9 mouse cellular contexts compared by ENCODE assay signal in genomic region chr13:95805469-95806166, GRCm38 (mm10).
DNase-seq lines count a peak whose midpoint lies in the region; ATAC-seq lines count a peak whose summit lies in the region.
"Had no signal": no experiment of that assay in that cellular context is flagged by ENCODE, and none has a peak within 500 bp of the region (broad histone marks: within the 10 kb centered on the region; RNA-seq: fewer than 3 reads in every experiment).

No protein-coding gene starts in this region.

- H3K36me3 ChIP-seq in embryonic facial prominence, embryonic 14.5 days (ENCODE audit: control insufficient read depth, insufficient read depth, low read length) = no peaks in the 10 kb centered on the region
- no peaks in the 10 kb centered on the region for H3K36me3 ChIP-seq in kidney, embryonic 14.5 days (ENCODE audit: control insufficient read depth, insufficient read depth, low read length)

- no peak overlapping the region for H3K27ac ChIP-seq in embryonic facial prominence, embryonic 14.5 days (replicated peaks; ENCODE audit: low read depth, low read length)
- no peak overlapping the region for H3K27ac ChIP-seq in kidney, embryonic 14.5 days (ENCODE audit: low read depth, low read length)

- H3K4me1 ChIP-seq in embryonic facial prominence, embryonic 14.5 days (ENCODE audit: control insufficient read depth, insufficient read depth, low read length) = peaks cover 15% of the 10 kb centered on the region
- H3K4me1 ChIP-seq in kidney, embryonic 14.5 days (ENCODE audit: control insufficient read depth, insufficient read depth, low read length) = no peaks in the 10 kb centered on the region

- no peaks in the 10 kb centered on the region for H3K27me3 ChIP-seq in embryonic facial prominence, embryonic 14.5 days (replicated peaks; ENCODE audit: control insufficient read depth, insufficient read depth, low read length)
- H3K27me3 ChIP-seq in kidney, embryonic 14.5 days (ENCODE audit: control insufficient read depth, insufficient read depth, low read length) = no peaks in the 10 kb centered on the region

- no peak for ATAC-seq in embryonic facial prominence, embryonic 14.5 days (ENCODE audit: low read depth)
- peak; percentile 49; the same call in 1 of the 2 replicates for ATAC-seq in kidney, embryonic 14.5 days (ENCODE audit: low FRiP score, low TSS enrichment)

- no peak overlapping the region for H3K9ac ChIP-seq in embryonic facial prominence, embryonic 14.5 days (ENCODE audit: low read depth, low read length)
- no peak overlapping the region for H3K9ac ChIP-seq in kidney, embryonic 14.5 days (ENCODE audit: low read depth, low read length)

- 54% methylated on average over 13 of the region's 13 CpGs for WGBS in embryonic facial prominence, embryonic 14.5 days
- 45% methylated on average over 13 of the region's 13 CpGs for WGBS in kidney, embryonic 14.5 days

- no peak overlapping the region for H3K4me3 ChIP-seq in embryonic facial prominence, embryonic 14.5 days (ENCODE audit: low read depth, low read length)
- H3K4me3 ChIP-seq in kidney, embryonic 14.5 days (ENCODE audit: low read length) = no peak overlapping the region
- H3K4me3 ChIP-seq: erythroblast, embryonic 14.5 days had no signal

- peak; percentile 30 for DNase-seq in left cerebral cortex, postnatal 4 days
- no peak for DNase-seq in left cerebral cortex, postnatal 36 days (ENCODE audit: low spot score in 2 of 2)
- DNase-seq in embryonic facial prominence, embryonic 14.5 days (ENCODE audit: low spot score) = peak; percentile 34
- DNase-seq in lung, postnatal 36 days = peak; percentile 34
- no peak for DNase-seq in layer of hippocampus, postnatal 14 days (ENCODE audit: low spot score in 2 of 2)
- DNase-seq in left cerebral cortex, postnatal 25 days (ENCODE audit: low spot score in 2 of 2) = no peak
- DNase-seq in cerebellum, postnatal 25 days = no peak

- no peaks in the 10 kb centered on the region for H3K9me3 ChIP-seq in embryonic facial prominence, embryonic 14.5 days (ENCODE audit: control insufficient read depth, low read length)
- no peaks in the 10 kb centered on the region for H3K9me3 ChIP-seq in kidney, embryonic 14.5 days (ENCODE audit: control insufficient read depth, low read length)

- no peak overlapping the region for H3K4me2 ChIP-seq in embryonic facial prominence, embryonic 14.5 days (ENCODE audit: low read depth, low read length)
- no peak overlapping the region for H3K4me2 ChIP-seq in kidney, embryonic 14.5 days (replicated peaks; ENCODE audit: low read depth, low read length)

- intact Hi-C loops in left cerebral cortex, postnatal 4 days (cut with DNase I) = no loop called here
- intact Hi-C loops in left cerebral cortex, postnatal 36 days (cut with DNase I) = no loop called here
- intact Hi-C loops in left cerebral cortex, postnatal 25 days (cut with DNase I) = no loop called here

Comparison
In these comparisons a context has a peak if more than half of its experiments do, and no peak if none do; other contexts are left out.
1. DNase-seq: peak in left cerebral cortex, postnatal 4 days (single experiment), embryonic facial prominence, embryonic 14.5 days (single experiment) and lung, postnatal 36 days (single experiment); none in left cerebral cortex, postnatal 36 days (0 of 2), layer of hippocampus, postnatal 14 days (0 of 2), left cerebral cortex, postnatal 25 days (0 of 2) and cerebellum, postnatal 25 days (0 of 2).